Mouse (Mus musculus) thymus, adult 2 months (tissue): ENCODE results near the gene Fh1.

Source experiments
- CTCF ChIP-seq: fragments of 200-500 bp; IDR thresholded peaks from 2 replicates; pipeline ENCODE4 v1.5.1; 2012; ENCODE audit warnings: mild to moderate bottlenecking, control low read depth, low read length, moderate library complexity, borderline replicate concordance; ENCODE audit not compliant: control insufficient read depth, poor library complexity, insufficient read depth; ENCODE audit errors: extremely low read depth
- POLR2A ChIP-seq: fragments of 200-500 bp; IDR thresholded peaks from 2 replicates; pipeline ENCODE4 v1.6.1; 2012; ENCODE audit warnings: mild to moderate bottlenecking, low read length, control low read depth, moderate library complexity; ENCODE audit not compliant: control insufficient read depth, poor library complexity, insufficient read depth; ENCODE audit errors: extremely low read depth

- TF ChIP-seq CTCF (no peak), POLR2A (no peak)
Measured at GRCm38 (mm10) chr1:175637677-175638076, 12.2 kb upstream of the Fh1 start.
